Mouse (Mus musculus) lung, postnatal 14 days (tissue): Measurements from ENCODE around the gene Slc4a11.
A peak's percentile ranks its signal among the peaks of the same experiment; 100 is the strongest.
"Not testable (repeated sequence)": the region's sequence is repeated elsewhere in the genome, so short reads cannot be mapped to it uniquely, and the experiment has no call there.

ENCODE experiments used
- DNase-seq: peaks from one replicate; pipeline ENCODE4 v3.0.0; 2021

Gene Slc4a11

DNA sequence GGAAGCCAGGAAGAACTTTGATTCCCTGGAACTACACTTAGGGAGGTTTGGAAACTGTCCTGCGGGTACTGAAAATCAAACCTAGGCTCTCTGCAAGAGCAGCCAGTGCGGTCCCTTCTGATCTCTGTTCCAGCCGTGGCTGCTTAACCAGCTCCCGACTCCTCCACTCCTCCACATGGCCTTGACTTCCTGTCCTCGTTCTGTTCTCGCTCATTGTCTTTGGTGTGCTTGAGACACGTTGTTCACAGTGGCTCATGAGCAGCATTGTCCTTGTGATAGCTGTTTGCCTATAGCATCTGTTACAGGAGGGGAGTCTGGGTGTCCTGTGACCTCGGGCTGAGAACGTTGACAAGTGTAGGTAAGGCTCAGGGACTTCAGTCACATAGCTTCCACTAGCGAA, 20.1 kb downstream of the Slc4a11 start:
- no peak for DNase-seq

DNA sequence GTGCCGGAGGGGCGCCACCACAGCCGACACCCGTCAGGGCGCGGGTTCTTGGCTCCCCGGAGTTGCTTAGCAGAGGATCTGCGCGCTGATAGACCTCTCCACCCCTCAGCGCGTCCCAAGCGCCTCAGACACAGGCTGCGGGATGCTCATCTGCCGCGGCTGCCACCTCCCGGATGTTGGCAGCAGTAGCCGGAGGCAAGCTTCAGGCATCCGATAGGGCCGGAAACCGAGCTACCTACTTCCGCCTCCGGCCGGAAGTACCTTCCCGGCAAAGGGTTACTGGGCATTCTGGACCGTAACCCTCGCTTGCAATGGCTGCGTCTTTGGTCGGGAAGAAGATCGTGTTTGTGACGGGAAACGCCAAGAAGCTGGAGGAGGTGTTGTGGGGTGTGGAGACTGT, 29.8 kb downstream of the Slc4a11 start, which contains the start of gene Itpa:
Itpa (plus strand) TSS at position 52 of the 400 bp plus-strand sequence.
- DNase-seq = peak; percentile 83

DNA sequence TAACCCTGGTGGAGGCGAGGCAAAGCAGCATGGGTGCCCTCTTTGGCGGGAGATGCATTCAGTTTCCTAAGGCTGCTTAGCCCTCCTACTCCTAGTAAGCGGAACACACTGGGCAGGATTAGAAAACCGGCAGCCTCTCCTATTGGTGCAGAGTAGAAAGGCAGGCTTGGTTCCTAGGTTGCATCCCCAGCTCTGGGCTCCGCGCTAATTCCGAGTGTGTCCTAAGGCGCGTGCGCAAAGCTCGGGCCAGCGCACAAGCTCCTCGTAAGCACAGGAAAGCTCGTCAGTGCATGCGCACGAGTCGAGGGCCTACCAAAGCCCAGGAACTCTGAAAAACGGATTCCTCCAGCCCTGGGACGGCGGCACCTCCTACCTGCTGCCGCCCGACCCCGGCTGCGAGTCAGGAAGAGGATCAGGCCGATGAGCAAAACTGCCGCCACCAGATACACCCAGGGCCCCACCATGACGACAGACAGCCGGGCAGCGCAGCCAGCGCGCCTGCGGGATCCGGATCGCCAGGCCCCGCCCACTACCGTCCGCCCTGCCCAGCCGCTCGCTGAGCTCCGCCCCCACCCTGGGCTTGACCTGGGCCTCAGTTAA, 33.1 kb downstream of the Slc4a11 start, which contains the start of gene Ddrgk1:
Ddrgk1 (minus strand) TSS at position 558 of the 600 bp plus-strand sequence.
- peak; percentile 92 for DNase-seq

DNA sequence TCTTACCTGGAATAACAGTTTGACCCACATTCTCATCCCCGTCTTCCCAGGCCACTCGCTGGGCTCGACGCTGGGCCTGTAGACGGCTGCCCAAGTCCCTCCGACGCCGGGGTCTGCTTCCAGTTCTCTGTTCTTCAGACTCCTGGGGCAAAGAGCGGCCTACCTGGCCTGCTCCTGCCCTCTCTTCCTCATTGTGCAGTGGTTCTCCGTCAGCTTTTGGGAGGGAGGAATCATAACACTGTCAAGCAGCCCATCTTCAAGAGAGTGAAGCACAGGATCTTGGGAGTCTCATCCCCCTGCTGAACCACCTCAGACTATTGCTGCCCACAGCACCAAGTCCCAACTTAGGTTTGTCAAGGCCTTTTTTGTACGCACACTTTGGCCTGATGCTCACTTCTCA, 34.0 kb downstream of the Slc4a11 start:
- DNase-seq = no peak

DNA sequence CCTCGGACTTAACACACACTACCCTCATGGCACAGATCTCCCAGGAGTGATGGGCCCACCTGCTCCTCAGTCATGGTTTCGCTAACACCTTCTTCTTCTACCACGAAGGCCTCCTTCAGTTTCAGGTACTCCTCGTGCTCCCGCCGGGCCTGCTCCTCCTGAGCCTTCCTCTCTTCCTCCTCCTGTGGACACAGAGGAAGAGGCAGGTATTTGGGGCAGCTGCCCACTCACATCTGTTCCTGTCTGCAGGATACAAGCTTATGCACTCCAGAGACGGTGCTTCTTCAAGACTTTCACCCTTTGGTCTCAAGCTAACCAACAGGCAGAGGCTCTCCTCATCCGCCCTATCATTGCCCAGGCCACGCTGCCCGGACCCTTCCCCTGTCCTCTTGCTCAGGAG, 38.8 kb downstream of the Slc4a11 start:
- no peak for DNase-seq

DNA sequence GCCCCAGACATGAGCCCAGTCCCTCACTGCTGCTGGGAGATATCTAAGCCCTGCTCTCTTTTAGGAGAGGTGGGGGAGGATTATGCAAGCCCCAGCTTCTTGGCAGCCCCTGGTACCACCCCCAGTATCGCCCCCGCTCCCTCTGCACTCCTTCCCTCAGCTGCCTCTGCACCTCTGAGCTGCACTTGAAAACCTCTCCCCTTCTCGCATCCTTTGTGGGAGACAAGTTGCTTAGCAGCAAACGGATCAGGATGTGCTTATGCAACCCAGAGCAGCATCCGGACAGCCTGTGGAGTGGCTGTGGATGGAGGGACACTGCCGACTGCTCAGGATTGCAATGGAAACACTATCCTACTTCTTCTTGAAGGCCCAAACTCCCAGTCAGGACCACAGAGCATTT, 39.8 kb downstream of the Slc4a11 start:
- no peak for DNase-seq

DNA sequence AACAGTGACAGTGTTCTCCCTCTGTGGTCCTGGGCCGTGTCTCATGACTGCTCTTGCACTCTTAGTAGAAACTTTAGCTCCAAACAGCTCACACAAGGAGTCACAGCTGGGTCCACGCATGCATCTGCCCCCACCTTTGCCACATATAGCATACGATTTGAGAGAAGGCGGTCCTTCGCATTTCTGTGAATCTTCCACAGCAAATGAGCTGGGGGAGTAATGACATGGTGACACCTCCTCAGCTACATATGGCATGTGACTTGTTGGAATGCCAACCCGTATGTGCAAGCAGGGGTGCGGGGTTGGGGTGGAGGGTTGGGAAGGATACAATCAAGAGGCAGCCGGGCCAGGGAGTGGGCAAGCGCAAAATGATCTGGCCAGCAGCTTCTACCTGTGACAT, 40.8 kb downstream of the Slc4a11 start:
- no peak for DNase-seq

DNA sequence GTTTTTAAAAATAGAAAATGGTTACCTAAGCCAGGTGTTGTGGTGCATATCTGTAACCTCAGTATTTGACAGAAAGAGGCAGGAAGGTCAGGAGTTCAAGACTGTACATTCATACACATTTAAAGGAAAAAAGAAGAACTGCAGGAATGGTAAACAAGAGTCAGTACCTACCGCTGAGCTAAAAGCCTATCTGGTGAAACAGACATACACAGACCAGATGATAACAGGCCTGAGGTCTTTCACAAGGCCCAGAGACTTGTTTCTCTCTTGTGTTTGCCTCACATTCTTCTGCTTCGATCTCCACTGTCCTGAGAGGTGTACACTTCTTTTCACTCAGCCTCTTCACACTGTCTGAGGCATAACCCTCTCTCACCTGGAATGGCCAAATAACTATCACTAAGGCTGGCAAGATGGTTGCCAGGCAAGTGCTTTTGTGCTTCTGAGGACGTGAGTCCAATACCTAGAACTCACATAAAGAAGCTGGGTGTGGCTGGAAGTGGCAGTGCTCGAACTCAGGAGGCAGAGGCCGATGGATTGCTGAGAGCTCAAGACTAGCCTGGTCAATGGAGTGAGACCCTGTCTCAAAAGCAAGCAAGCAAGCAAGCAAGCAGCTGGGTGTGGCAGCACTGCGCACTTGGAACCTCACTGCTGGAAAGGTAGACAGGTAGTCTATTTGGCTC, 41.5 kb downstream of the Slc4a11 start:
- no peak for DNase-seq

DNA sequence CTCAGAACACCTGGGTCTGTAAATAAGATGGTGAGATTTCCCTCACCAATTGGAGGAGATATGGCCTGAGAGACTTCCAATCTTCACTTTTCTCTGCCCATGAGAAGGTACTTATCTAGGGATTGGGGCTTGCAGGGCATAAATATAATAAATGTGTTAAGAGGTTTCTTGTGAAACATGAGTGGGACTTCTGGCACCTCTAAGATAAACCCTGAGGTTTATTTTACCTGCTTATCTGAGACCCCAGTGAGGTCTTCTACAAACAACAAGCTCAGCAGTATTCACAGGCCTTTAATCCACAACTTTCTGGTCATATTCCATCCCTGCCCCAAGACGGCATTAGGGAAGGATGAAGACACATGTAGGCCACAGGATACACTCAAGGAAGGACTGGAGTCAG, 43.6 kb downstream of the Slc4a11 start:
- DNase-seq = no peak

- DNase-seq = no peak
Measured at GRCm38 (mm10) chr2:130653303-130653702, 44.0 kb downstream of the Slc4a11 start.

DNA sequence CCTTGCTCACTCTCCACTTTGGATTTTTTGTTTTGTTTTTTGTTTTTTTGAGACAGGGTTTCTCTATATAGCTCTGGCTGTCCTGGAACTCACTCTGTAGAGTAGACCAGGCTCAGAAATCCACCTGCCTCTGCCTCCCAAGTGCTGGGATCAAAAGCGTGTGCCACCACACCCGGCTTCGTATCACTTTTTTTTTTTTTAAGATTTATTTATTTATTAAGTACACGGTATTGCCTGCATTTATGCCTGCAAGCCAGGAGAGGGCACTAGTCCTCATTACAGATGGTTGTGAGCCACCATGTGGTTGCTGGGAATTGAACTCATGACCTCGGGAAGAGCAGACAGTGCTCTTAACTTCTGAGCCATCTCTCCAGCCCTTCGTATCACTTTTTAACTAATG, 48.3 kb downstream of the Slc4a11 start:
- DNase-seq = not testable (repeated sequence)

DNA sequence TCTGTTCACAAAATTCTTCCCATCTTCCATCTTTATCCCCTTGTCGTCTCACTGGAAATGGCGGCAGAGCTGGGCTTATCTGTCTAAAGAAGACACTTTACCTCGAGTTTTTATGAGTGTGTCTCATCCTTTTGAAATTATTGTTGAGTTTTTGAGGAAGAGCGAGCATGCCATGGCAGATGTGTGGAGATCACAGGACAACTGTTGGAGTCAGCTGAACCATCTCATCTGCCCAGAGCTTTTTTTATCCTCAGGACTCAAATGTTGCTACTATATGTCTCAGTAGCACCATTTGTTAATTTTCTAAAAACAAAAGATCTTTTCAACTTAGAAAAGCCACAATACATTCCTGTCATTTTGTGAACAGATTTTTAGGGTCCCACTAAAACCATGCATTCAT, 52.1 kb downstream of the Slc4a11 start:
- no peak for DNase-seq

DNA sequence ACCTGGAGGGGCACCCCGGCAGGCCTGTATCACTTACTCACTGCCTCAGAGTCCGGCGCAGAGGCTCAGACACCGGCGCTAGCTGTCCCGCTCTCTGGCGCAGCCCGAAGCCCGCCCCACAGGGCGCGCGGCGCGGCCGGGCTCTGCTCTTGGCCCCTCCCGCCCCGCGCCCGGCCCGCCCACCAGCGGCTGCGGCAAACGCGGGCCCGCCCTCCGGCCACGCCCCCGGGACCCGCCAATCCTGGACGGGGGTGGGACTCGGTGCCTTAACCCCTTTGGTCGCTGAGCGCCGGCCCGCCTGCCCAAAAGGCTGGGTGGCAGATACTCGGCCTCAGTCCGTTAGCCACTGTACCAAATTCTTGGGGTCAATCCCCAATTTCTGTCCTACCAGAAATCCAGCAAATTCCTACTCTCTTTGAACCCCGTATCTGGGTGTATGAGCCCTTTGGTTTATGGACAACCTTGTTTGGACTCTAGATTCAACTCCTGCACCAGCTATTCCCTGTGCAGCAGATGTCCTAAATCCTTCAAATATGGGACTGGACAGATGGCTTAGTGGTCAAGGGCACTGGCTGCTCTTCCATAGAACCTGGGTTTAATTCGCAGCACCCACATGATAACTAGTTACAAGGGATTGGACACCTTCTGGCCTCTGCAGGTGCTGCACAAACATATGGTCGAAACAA, 54.5 kb downstream of the Slc4a11 start, which contains the start of gene Lzts3:
Lzts3 (minus strand) TSS at position 120 of the 686 bp plus-strand sequence.
- DNase-seq = peak; percentile 95

- no peak for DNase-seq
Measured at GRCm38 (mm10) chr2:130642197-130642660, 55.1 kb downstream of the Slc4a11 start.

DNA sequence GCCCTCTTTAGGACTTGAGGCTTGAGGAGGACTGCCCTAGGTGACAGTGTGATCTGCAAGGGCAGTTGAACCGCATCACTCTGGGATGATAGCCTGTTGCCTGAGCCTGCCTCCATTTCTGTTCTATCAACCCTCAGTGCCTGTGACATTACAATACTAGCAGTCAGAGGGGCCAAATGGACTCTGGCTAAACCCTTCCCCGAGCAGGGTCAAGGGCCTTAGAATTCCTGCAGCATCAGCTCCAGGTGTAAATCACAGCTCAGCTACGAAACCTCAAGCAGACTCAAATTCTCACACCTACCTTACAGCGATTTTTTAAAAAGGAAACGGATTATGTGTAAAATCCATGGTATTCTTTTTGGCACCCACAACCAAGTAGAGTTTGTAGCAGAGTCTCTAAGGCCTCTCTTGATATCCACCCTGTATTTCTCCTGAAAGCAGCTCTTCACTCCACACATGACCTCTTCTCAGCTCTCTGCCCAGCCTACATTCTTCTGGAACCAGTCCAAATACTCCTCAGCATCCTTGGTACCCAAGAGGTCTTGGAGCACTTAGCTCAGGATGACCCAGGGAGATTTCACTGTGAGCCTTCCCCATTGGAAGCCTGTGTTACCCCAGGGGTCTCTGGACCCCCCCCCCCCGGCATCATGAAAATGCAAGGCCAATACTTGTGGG, 55.8 kb downstream of the Slc4a11 start:
- no peak for DNase-seq

DNA sequence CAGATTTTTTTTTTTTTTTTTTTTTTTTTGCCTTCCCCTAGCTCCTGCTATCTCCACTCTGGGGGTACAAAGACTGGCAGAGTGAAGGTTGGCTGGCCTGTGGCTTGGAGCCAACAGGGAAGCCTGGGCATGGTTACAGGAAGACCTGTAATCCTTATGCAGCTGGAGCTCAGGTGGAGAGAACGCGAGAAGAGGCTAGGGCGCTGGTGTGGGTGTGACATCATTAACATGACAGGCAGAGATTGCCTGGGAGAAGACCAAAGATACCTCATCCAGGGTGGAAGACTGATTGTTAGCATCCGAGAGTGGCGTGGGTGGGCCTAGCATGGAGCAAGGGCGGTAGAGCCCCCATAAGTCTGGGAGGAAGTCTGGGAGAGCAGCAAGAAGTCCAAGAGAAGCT, 58.0 kb downstream of the Slc4a11 start:
- DNase-seq = no peak

GRCm38 (mm10) chr2:130638101-130638611, 59.2 kb downstream of the Slc4a11 start:
- DNase-seq = no peak

DNA sequence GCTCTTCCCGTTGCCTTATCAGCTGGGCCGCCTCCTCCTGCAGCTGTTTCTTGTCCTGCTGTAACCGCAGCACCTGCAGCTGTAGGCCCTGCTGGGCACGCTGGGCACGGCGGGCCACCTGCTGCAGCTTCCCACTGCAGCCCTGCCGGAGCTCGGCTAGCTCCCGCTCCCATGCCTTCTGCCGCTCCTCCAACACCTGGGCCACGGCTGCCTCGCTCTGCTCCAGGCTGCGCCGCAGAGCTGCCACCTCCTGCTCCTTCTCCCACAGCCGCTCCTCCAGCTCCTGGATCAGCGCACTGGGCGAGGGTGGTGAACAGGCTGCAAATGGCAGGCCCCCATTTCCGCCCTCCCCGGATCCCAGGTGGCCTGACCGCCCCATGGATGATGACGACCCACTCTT, 61.5 kb downstream of the Slc4a11 start:
- DNase-seq = no peak

DNA sequence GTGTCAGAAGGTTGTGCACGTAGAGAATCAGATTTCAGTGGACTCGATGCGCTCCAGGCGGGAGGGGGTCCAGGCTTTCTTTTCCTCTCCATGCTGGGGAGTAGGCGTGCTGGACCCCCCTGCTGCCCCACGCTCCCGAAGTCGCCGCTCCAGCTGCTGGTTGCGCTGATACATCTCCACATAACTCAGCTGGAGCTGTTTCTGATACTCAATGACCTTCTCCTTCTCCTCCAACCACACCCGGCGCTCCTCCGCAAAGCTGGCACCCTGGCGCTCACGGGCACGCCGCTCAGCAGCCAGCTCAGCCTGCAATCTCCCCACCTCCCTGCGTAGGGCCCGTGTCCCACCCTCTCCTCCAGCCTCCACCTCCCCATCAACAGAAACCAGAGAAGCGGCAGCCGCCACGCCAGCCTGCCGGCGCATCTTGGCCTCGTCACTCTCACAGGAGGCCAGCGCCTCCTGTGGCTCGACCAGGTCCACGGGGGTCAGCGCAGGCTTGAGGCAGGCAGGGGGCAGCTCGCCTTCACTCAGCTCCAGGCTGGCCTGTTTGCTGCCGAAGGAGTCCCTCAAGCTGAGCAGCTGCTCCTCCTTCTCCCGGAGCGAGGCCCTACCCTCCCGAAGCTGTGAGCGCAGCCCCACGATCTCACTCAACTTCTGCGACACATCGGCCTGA, 62.4 kb downstream of the Slc4a11 start:
- DNase-seq = peak; percentile 22
